Mouse (Mus musculus) brain, embryonic 14.5 days (tissue): ENCODE measurements around the gene S100a6.

Source experiments
- CTCF ChIP-seq: fragments of 200-500 bp; IDR thresholded peaks from 2 replicates; pipeline ENCODE4 v1.5.1; 2012; ENCODE audit warnings: inconsistent platforms, mild to moderate bottlenecking, moderate library complexity, borderline replicate concordance; ENCODE audit not compliant: insufficient read depth, insufficient read length; ENCODE audit errors: extremely low read depth
- POLR2A ChIP-seq: fragments of 200-500 bp; IDR thresholded peaks from 2 replicates; pipeline ENCODE4 v1.6.1; 2012; ENCODE audit warnings: mild to moderate bottlenecking, inconsistent platforms, borderline replicate concordance; ENCODE audit not compliant: poor library complexity, insufficient read depth, insufficient read length, severe bottlenecking; ENCODE audit errors: extremely low read depth

DNA sequence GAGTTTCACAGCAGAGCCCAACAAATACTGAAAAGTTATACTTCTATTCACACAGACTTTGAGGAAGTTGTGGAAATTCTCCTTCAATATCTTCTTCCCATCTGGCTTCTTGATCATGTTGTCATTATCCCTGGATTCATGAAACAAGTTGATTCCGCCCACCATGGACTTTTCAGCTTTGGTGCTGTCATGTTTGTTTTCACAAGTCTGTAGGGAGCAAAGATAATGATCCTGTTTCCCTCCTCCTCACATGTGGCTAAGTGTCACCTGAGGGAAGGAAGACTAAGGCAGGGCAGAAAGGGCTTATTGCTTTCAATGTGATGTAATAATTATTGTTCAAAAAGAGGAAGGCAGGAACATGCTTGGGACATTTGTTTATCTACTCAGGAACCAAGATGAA lies 34.6 kb downstream of the S100a6 start:
- TF ChIP-seq CTCF (no peak), POLR2A (no peak)
